Mouse (Mus musculus) mesoderm, embryonic 11.5 days (tissue): ENCODE data around the gene Trpv1.

Experiments
- DNase-seq: peaks from one replicate; pipeline ENCODE4 v3.0.0-alpha.2; 2012; ENCODE audit warnings: low read depth, low spot score

Gene Trpv1

GRCm38 (mm10) chr11:73235990-73236701 is 2.1 kb downstream of the Trpv1 start:
- peak; percentile 30 for DNase-seq

DNA sequence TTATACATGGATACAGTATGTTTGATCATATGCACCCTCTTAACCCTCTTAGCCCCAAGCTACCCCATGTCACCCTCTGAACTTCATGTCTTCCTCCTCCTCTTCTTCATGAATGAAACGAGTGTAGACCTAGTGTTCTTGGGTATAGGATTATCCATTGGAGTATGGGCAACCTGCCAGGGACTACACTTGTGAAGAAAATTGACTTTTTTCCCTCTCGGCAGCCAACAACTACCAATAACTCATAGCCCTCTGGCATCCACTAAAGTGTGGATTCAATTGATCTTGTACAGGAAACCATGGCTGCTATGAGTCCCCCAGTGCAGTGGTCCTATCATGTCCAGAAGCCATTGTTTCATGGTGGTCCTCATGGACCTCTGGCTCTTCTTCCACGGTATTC is 2.6 kb downstream of the Trpv1 start:
- no peak for DNase-seq

- DNase-seq: no peak
Observed at GRCm38 (mm10) chr11:73242199-73242598, 8.1 kb downstream of the Trpv1 start.

DNA sequence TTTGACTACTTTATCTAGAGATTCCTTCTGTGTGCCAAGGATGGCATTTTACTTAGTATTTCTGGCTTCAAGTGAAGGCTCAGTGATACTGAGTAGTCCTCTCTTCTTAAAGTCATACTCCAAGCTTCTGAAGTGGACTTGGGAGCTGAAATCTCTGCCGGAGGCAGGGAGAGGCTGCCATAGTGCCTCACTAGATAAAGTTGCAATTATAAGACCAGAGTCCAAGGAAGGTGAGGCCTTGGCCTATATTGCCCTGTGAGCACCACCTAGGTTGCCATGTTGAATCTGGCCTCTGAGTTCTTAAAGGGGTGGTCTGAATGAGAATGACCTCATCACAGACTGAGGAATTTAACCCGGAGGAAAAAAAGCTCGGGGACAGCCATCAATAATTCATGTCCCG is 8.7 kb downstream of the Trpv1 start:
- DNase-seq: no peak

DNA sequence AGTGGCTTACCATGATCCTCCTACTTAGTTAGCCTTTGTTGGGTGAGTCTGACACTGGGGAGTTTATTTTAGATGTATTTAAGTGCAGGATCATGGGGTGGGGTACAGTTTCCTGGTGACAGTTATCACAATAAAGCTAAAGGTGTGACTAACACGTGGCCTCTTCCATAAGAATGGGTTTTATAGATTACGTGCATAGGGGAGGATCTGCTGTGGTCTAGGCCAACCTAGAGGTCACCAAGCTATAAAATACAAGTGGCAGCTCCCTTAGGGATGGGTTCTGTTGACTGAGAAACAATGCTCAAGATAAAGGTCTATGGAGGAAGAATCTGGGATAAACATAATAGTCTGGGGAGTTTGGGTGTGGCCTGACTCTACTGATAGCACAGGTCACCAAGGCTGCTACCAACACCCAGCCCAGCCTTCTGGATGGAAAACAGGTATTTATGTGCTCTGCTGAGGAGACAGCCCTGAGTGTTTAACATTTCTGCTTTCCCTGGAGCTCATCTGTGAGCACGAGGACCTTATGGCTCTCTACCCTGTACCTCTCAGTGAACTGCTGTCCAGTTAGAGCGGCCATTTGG is 23.4 kb downstream of the Trpv1 start:
- no peak for DNase-seq

GRCm38 (mm10) chr11:73258664-73259063 is 24.6 kb downstream of the Trpv1 start:
- no peak for DNase-seq

DNA sequence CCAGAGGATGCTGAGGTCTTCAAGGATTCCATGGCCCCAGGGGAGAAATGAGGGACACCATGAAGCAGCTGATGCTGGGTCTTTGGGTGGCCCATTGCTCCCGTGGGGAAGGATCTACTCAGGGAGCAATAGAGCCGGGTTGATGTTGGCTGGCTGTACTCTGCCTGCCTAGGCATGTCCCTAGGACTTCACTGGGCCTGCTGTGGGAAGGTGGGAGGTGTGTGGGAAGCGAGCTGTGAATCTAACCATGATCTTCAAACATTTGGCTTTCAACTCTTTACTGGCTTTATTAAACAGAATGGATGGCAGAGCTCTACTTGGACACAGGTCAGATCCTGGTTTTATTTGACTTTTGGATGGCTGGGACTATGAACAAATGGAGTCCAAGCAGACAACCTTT is 26.4 kb downstream of the Trpv1 start:
- no peak for DNase-seq

DNA sequence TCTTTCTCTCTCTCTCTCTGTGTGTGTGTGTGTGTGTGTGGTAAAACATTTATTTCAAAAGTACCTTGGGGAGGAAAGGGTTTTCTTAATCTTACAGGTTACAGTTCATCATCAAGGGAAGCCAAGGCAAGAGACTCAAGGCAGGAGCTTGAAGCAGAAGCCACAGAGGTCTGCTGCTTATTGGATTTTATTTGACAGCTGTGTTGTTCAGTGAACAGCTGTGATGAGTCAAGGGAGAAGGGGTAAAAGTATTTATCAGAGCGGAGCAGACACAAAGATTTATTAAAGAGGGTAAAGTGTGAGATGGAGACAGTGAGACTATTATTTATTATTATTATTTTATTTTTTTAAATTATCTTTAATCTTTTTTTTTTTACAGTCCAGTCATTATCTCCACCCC is 27.3 kb downstream of the Trpv1 start:
- no peak for DNase-seq

- DNase-seq: no peak
Observed at GRCm38 (mm10) chr11:73267267-73267666, 33.2 kb downstream of the Trpv1 start, which contains the start of gene Trpv3. Gene Trpv3, plus strand, starts transcription at chr11:73267388.

DNA sequence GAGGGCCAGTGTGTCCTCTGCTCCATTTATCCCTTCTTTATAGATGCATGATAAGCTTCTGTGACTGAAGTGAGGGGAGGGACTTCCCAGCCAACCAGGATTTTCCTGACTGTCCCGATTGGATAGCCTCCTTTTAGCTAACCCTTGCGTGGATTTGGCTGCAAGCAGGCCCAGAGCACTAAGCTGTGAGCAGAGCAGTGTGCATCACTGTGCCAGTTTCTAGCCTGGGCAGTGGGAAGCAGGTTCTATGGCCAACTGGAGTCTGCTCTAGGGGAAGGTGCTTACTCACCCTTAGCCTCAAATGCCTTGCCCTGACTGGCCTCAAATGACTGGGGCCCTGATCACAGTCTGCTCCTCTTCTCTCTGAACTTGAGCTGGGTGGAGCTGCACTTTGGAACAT is 40.7 kb downstream of the Trpv1 start:
- no peak for DNase-seq

DNA sequence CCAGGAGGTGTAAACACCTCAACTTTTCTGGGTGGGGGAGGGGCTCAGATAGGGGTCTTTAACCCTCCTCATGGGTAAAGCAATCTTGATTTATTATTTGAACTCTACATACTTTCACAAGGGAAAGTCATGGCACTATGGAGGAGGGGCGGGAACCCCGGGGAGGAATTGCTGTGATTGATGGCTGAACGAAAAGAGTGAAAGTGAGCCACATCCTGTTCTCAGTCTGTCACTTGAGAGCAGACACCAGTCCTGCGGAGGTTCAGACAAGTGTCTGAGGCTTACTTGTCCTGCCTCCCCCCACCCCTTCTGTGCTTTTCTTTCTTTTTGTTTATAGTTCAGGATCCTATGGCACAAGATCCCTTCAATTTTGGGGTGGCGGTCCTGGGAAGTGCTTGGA is 46.6 kb downstream of the Trpv1 start:
- peak; percentile 23 for DNase-seq

DNA sequence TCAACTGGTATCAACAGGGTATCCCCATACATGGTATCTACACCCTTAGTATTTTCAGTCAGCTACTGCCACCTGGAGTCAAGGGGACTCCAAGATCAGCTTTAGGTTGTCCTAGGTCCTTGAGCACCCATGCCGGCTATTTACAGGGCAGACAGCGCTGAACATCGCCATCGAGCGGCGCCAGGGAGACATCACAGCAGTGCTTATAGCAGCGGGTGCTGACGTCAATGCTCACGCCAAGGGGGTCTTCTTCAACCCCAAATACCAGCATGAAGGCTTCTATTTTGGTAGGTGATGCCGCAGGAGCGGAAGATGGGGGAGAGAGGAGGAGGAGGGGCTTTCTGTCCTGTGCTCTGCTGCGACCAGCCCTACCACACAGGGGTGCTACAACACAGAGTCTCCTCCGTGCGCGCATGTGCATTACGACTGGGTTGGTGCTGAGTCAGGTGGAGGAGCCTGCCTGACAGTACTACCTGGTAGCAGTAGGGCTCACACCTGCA is 47.5 kb downstream of the Trpv1 start:
- DNase-seq: peak; percentile 59

DNA sequence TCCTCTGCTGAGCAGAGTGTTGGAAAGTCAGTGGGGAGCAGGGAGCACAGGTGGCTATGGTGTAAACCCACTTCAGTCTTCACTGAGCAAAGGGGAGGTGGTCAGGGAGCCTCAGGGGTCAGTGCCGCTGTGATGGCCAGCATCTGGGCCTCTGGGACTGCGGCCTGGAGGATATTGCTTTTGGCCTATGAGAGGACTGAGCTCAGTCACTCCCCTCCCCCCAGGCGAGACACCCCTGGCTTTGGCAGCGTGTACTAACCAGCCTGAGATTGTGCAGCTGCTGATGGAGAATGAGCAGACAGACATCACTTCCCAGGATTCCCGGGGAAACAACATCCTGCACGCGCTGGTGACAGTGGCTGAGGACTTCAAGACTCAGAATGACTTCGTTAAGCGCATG is 49.3 kb downstream of the Trpv1 start:
- DNase-seq: no peak

DNA sequence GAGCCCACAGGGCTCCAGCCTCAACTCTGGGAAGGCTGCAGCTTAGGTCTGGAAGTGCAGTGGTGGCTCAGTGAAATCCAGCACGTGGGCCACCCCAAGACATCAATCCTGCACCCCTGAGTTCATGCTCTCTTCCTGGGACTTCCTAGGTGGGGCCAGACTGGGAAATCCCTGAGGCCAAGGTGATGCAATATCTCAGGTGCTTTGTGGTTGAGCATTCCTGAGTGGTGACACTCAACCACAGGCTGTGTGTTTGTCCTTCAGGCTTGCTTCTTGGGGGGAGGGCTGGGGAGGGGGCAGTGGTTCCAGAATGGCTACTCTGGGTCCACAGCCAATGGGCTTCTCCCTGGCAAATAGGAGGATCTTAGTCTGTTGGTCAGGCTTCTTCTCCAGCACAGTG is 49.8 kb downstream of the Trpv1 start:
- no peak for DNase-seq

DNA sequence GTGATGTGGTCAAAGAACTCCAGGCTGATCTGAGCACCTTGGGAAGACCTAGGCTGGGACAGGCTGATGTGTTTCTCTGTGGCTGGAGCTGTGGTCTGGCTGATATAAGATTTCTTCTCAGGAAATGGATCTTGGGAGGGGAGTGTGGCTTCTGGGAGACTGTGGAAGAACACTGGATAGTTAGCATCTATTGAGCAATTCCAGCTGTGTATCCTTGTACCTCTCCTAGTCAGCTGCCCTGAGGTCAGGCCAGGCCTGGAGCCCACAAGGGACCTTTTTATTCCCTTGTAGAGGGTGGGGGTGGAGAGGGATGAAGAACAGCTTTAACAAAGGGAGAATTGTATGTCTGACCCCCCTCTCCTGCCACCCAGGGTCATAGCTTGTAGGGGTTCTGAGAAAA is 50.3 kb downstream of the Trpv1 start:
- DNase-seq: peak; percentile 17

- DNase-seq: no peak
Observed at GRCm38 (mm10) chr11:73289621-73290020, 55.5 kb downstream of the Trpv1 start.

GRCm38 (mm10) chr11:73303123-73303522 is 69.0 kb downstream of the Trpv1 start:
- DNase-seq: no peak
